Mouse (Mus musculus) thymus, adult 2 months (tissue): ENCODE results near the gene Rimbp2.

Source experiments
- CTCF ChIP-seq: fragments of 200-500 bp; IDR thresholded peaks from 2 replicates; pipeline ENCODE4 v1.5.1; 2012; ENCODE audit warnings: mild to moderate bottlenecking, control low read depth, low read length, moderate library complexity, borderline replicate concordance; ENCODE audit not compliant: control insufficient read depth, poor library complexity, insufficient read depth; ENCODE audit errors: extremely low read depth
- POLR2A ChIP-seq: fragments of 200-500 bp; IDR thresholded peaks from 2 replicates; pipeline ENCODE4 v1.6.1; 2012; ENCODE audit warnings: mild to moderate bottlenecking, low read length, control low read depth, moderate library complexity; ENCODE audit not compliant: control insufficient read depth, poor library complexity, insufficient read depth; ENCODE audit errors: extremely low read depth

DNA sequence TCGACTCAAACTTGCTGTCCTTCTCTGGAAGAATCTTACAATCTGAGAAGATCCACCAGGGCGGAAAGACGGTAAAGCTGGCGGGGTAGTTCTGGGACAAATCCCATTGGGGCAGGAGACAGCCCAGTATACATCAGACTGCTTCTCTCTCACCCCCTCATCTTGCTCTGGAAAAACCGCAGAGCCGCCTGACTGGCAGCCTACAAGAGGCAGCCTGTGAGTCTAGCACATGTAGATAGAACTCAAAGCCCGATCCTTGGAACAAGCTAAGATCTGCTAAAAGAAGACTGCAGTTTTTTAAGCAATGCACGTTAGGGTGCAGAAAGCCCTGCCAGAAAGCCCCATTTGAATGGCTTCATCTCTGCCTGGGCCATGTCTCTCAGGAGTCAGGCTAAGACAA is 207.0 kb downstream of the Rimbp2 start:
- TF ChIP-seq POLR2A (no peak), CTCF (no peak)
